Comparison of ENCODE assay signal across 7 mouse cellular contexts in the genomic region with DNA sequence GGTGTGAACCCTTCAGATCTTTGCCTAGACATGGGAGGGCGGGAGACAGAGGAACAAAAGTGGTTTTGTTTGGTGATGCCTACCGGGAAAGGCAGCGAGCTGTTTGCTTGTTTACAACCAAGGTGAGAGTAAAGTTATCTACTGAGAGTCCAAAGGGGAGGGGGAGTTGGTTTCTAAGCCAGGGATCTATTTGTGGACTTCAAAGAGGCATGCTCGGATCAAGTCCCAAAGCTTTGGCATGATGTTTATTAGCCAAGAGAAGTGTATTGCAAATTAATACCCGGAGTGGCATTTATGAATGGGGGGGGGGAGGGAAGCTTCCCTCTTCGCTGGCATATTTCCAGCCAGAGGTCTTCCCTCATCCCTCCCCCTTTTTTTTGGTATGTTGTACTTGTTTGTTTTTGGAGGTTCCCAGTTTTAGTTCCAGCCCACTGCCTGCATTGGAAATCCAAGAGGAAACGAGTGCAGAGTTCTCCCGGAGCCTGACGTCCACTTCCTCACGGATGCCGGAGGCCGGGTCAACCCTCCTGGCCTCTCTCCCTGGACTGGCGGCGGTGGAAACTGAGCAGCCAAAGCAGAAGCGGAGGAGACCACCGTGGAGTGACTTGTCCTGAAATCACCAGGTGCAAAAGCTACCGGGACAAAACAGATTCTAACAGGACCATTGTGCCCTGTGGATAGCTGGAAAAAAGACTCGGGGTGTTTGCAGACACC. TPM values are rescaled to one million over a fixed set of nuclear protein-coding genes. Genes with fewer than 3 reads are reported as not detected.
DNase-seq lines count a peak whose midpoint lies in the region; ATAC-seq lines count a peak whose summit lies in the region.

No protein-coding gene starts in this region.

- peak overlapping the region; percentile 80 for H3K4me2 ChIP-seq in forebrain, embryonic 12.5 days
- H3K4me2 ChIP-seq in limb, embryonic 11.5 days (ENCODE audit: low read depth, severe bottlenecking) = peak overlapping the region; percentile 80
- H3K4me2 ChIP-seq in midbrain, embryonic 15.5 days = peak overlapping the region; percentile 90

- intact Hi-C loops in heart, postnatal 25 days (cut with DNase I) = loop anchor here (2.0 to 5.0 kb wide), 2 partner anchors 174 to 272 kb away; a partner anchor contains a TSS

- 0% methylated on average over 18 of the region's 18 CpGs for WGBS in forebrain, embryonic 12.5 days
- WGBS in limb, embryonic 11.5 days = under 1% methylated on average over 18 of the region's 18 CpGs
- under 1% methylated on average over 18 of the region's 18 CpGs for WGBS in midbrain, embryonic 15.5 days

- H3K4me1 ChIP-seq in forebrain, embryonic 12.5 days = peaks cover 80% of the 10 kb centered on the region
- peaks cover 30% of the 10 kb centered on the region for H3K4me1 ChIP-seq in limb, embryonic 11.5 days (ENCODE audit: control insufficient read depth, insufficient read depth, low read length)
- peaks cover 48% of the 10 kb centered on the region for H3K4me1 ChIP-seq in midbrain, embryonic 15.5 days

- peak overlapping the region; percentile 75 for H3K27ac ChIP-seq in forebrain, embryonic 12.5 days
- H3K27ac ChIP-seq in limb, embryonic 11.5 days (replicated peaks; ENCODE audit: low read depth, low read length) = peak overlapping the region; percentile 71; the same call in 1 of the 2 replicates
- 0 out of 2 replicates have a peak overlapping the region, but pooled peaks have one; percentile 9 for H3K27ac ChIP-seq in midbrain, embryonic 15.5 days

- H3K9ac ChIP-seq in forebrain, embryonic 12.5 days = peak overlapping the region; percentile 49
- H3K9ac ChIP-seq in limb, embryonic 11.5 days (ENCODE audit: low read length) = peak overlapping the region; percentile 19; the same call in 1 of the 2 replicates
- no peak overlapping the region for H3K9ac ChIP-seq in midbrain, embryonic 15.5 days

- H3K4me3 ChIP-seq in forebrain, embryonic 12.5 days (replicated peaks) = peak overlapping the region; percentile 63
- H3K4me3 ChIP-seq in limb, embryonic 11.5 days (ENCODE audit: low read depth, low read length) = peak overlapping the region; percentile 60
- H3K4me3 ChIP-seq in midbrain, embryonic 15.5 days = peak overlapping the region; percentile 52

- DNase-seq in adrenal gland, postnatal 36 days = peak; percentile 50 to 61
- DNase-seq in heart, postnatal 25 days (ENCODE audit: low spot score) = peak; percentile 71
- peak; percentile 66 for DNase-seq in limb, embryonic 11.5 days (ENCODE audit: low spot score)
- no peak for DNase-seq in layer of hippocampus, adult 8-10 months (ENCODE audit: low spot score in 2 of 2)
- no peak for DNase-seq in right cerebral cortex, adult 2 months (ENCODE audit: low spot score in 2 of 2)

- peaks cover 4% of the 10 kb centered on the region; the same call in 1 of the 2 replicates for H3K36me3 ChIP-seq in forebrain, embryonic 12.5 days (replicated peaks)
- peaks cover 4% of the 10 kb centered on the region; the same call in 1 of the 2 replicates for H3K36me3 ChIP-seq in limb, embryonic 11.5 days (ENCODE audit: control insufficient read depth, insufficient read depth, low read length)
- no peaks in the 10 kb centered on the region for H3K36me3 ChIP-seq in midbrain, embryonic 15.5 days (replicated peaks)

- H3K9me3 ChIP-seq in forebrain, embryonic 12.5 days = no peaks in the 10 kb centered on the region
- H3K9me3 ChIP-seq in limb, embryonic 11.5 days (ENCODE audit: control insufficient read depth, low read length) = no peaks in the 10 kb centered on the region
- no peaks in the 10 kb centered on the region for H3K9me3 ChIP-seq in midbrain, embryonic 15.5 days

- peak; percentile 1; the same call in 1 of the 2 replicates for ATAC-seq in forebrain, embryonic 12.5 days (ENCODE audit: low FRiP score)
- no peak for ATAC-seq in limb, embryonic 11.5 days (ENCODE audit: insufficient number of reproducible peaks, low FRiP score, low TSS enrichment, low read depth)
- ATAC-seq in midbrain, embryonic 15.5 days (replicated peaks) = no peak

- H3K27me3 ChIP-seq in forebrain, embryonic 12.5 days = peaks cover 20% of the 10 kb centered on the region
- H3K27me3 ChIP-seq in limb, embryonic 11.5 days (ENCODE audit: control insufficient read depth, insufficient read depth, low read length) = no peaks in the 10 kb centered on the region
- peaks cover 28% of the 10 kb centered on the region for H3K27me3 ChIP-seq in midbrain, embryonic 15.5 days (replicated peaks)

RNA-seq across cellular contexts. Expression of a gene that starts 0.7 kb away (rescaled TPM):
- 10 to 100 TPM; 19.4 to 25.8 TPM for total RNA-seq in adrenal gland, postnatal 36 days (2021)
- 43.9 and 44.1 TPM in 2 replicates for polyA plus RNA-seq in forebrain, embryonic 12.5 days (2016; fragmentation: Nextera tagmentation; extraction: Ambion mirVana)
- 10 to 100 TPM; 46.8 to 75.2 TPM for total RNA-seq in heart, postnatal 25 days (2021)
- 26.4 and 29.8 TPM in 2 replicates for polyA plus RNA-seq in limb, embryonic 11.5 days (2014; fragmentation: Nextera tagmentation; extraction: Ambion mirVana)
- polyA plus RNA-seq in midbrain, embryonic 15.5 days (2015; fragmentation: Nextera tagmentation; extraction: Ambion mirVana) = 8.3 and 9.1 TPM in 2 replicates
- total RNA-seq in layer of hippocampus, adult 8-10 months (2022) = 10 to 100 TPM in 1 of 4 experiments, 1 to 10 TPM in 3; 2.2 to 11.9 (median 5.3) TPM

Comparison
In these comparisons a context has a peak if more than half of its experiments do, and no peak if none do; other contexts are left out.
1. DNase-seq: peak in adrenal gland, postnatal 36 days (2 of 2), heart, postnatal 25 days (single experiment) and limb, embryonic 11.5 days (single experiment); none in layer of hippocampus, adult 8-10 months (0 of 2) and right cerebral cortex, adult 2 months (0 of 2).
2. H3K27ac ChIP-seq: peak in every context shown above with its lines; median percentile 75 in forebrain, embryonic 12.5 days; 71 in limb, embryonic 11.5 days; 9 in midbrain, embryonic 15.5 days.
3. Peak in every context shown above with its lines, with median percentiles within 50 percentile points of each other: H3K4me2 ChIP-seq and H3K4me3 ChIP-seq.